Mouse (Mus musculus) CD4-positive, CD25-positive, alpha-beta regulatory T cell, adult 9 weeks (primary cell): Measurements from ENCODE around the gene Fastkd3. TPM values are rescaled to one million over a fixed set of nuclear protein-coding genes. Genes with fewer than 3 reads are reported as not detected.

Experiments
- polyA plus RNA-seq: library from polyadenylated mRNA; unstranded; fragments of 100-300 nt; shearing (Covaris generic); gene quantifications from one replicate; pipeline ENCODE4 v1.2.1, GENCODE M21; 2017

Gene Fastkd3
- 27.8 TPM for polyA plus RNA-seq

DNA sequence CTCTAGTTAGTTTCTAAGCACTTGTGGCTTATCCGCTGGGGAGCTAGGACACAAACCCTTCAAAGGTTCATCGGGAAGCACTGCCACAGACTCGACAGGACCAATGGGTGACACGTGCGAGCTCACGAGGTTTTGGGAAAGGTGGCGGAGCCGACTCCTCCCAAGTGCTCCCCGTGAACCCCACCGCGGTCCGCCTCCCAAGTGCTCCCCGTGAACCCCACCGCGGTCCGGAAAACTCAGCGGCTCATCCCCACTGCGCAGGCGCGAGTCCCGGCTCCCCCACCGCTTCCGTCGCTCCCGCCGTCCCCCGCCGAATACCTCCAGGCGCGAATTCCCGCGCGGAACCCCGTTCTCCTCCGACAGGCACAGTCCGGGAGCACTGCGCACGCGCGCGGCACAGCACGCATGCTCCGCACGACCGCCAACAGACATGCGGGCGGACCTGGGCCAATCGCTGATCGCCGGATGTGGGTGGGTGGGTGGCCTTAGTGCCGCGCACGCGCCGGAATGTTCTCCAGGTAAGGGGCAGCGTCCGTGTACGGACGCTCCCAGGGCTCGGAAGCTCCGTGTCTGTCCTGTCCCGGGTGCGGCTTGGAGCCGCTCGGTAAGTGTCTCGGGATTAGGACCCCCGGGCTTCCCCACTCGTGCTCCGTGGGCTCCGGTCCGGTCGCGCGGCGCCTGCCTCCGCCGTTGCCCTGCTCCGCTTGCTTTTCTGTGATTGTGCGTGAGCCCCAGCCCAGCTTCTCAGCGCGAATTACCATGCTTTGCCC is at the start of gene Fastkd3, which contains the start of gene Mtrr:
TSS of gene Fastkd3 (plus strand) at position 488 of the 770 bp plus-strand sequence.
TSS of gene Mtrr (minus strand) at position 403 of the 770 bp plus-strand sequence.

DNA sequence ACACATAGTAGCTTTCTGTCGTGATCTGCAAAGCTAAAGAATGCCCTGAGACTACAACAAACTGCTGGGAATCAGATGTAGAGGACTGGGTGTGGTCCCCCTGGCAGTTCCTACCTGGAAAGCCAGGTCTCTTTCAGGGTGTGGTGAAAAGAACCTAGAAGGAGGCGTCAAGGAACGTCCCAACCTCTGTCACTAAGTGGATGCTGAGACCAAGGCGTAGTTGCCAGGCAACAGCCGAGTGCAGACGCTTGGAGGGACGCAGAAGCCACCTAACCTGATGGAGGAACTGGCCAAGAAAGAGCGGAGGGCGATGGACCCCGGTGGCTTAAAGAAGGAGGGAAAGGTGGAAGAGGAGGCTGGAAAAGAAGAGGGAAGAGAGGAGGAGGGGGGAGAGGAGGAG is 15.2 kb downstream of the Fastkd3 start, which contains the start of gene 1700001L19Rik:
TSS of gene 1700001L19Rik (plus strand) at position 223 of the 400 bp plus-strand sequence.

Other genes with a start within 250 kb of the Fastkd3 start
- 30.9 TPM for gene Mtrr, start 85 bp upstream of the Fastkd3 start, polyA plus RNA-seq
- gene 1700001L19Rik, start 15.2 kb downstream of the Fastkd3 start, polyA plus RNA-seq: not detected